Mouse (Mus musculus): ENCODE data around the gene Slc22a2. TPM values are rescaled to one million over a fixed set of nuclear protein-coding genes. Genes with fewer than 3 reads are reported as not detected.

The Slc22a2 gene
- not detected in 2 replicates for polyA plus RNA-seq (2015; fragmentation: Nextera tagmentation; extraction: Ambion mirVana)

GRCm38 (mm10) chr17:12583991-12584390, at the start of gene Slc22a2:
TSS of gene Slc22a2 (plus strand) at chr17:12584132.

GRCm38 (mm10) chr17:12675646-12676045, 91.7 kb downstream of the Slc22a2 start, which contains the start of gene Slc22a1:
TSS of gene Slc22a1 (minus strand) at chr17:12675829.

Other genes with a start within 250 kb of the Slc22a2 start
- gene Plg, start 205.5 kb upstream of the Slc22a2 start, polyA plus RNA-seq (2015; fragmentation: Nextera tagmentation; extraction: Ambion mirVana) = 0.11 and 0.77 TPM in 2 replicates
- gene Slc22a3, start 76.4 kb upstream of the Slc22a2 start, polyA plus RNA-seq (2015; fragmentation: Nextera tagmentation; extraction: Ambion mirVana) = 0.23 and 0.51 TPM in 2 replicates
- gene Slc22a1, start 91.7 kb downstream of the Slc22a2 start, polyA plus RNA-seq (2015; fragmentation: Nextera tagmentation; extraction: Ambion mirVana) = 13.4 and 13.6 TPM in 2 replicates
- 43.1 and 44.3 TPM in 2 replicates for gene Igf2r, start 185.5 kb downstream of the Slc22a2 start, polyA plus RNA-seq (2015; fragmentation: Nextera tagmentation; extraction: Ambion mirVana)

Measured in urinary bladder, postnatal 0 days (tissue).